Mouse (Mus musculus) neutrophil, adult 83 days (primary cell): Measurements from ENCODE around the gene Diras1. TPM values are rescaled to one million over a fixed set of nuclear protein-coding genes. Genes with fewer than 3 reads are reported as not detected.

Experiments
- total RNA-seq, 2 experiments: library from RNA; stranded (reverse); gene quantifications; one replicate each; pipeline ENCODE4 v1.2.4; 2023

Diras1 gene
- not detected for total RNA-seq

DNA sequence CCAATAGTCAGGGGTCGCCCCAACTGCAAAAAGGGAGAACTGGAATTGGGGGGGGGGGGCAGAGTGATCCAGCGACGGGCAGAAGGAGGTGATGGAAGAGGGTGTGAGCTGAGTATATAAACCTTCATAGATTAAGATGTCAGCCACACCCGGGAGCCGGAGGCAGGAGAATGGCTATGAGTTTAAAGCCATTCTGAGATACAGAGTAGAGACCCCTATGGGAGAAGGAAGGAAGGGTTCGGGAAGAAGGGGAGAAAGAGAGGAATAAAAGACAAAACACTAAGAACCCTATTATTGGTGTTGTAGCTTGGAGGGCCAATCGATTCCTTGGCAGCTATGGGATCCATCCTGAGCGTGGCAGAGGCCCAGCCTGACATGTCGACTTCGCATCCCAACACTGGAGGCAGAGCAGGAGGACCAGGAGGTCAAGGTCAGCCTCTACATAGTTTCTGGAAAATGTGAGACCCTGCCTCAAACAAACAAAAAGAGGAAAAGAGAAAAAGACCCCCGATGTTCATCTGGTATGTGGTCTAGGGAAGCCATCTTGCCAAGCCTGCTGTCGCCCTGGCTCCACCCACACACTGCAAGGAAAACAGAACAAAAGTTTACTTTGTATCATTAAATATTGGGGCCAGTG lies at the start of gene Diras1:
Diras1 (minus strand) TSS at position 24 of the 637 bp plus-strand sequence.

GRCm38 (mm10) chr10:81069836-81070235 lies 44.4 kb upstream of the Diras1 start, which contains the start of gene Thop1:
TSS of gene Thop1 (plus strand) at chr10:81070035.

DNA sequence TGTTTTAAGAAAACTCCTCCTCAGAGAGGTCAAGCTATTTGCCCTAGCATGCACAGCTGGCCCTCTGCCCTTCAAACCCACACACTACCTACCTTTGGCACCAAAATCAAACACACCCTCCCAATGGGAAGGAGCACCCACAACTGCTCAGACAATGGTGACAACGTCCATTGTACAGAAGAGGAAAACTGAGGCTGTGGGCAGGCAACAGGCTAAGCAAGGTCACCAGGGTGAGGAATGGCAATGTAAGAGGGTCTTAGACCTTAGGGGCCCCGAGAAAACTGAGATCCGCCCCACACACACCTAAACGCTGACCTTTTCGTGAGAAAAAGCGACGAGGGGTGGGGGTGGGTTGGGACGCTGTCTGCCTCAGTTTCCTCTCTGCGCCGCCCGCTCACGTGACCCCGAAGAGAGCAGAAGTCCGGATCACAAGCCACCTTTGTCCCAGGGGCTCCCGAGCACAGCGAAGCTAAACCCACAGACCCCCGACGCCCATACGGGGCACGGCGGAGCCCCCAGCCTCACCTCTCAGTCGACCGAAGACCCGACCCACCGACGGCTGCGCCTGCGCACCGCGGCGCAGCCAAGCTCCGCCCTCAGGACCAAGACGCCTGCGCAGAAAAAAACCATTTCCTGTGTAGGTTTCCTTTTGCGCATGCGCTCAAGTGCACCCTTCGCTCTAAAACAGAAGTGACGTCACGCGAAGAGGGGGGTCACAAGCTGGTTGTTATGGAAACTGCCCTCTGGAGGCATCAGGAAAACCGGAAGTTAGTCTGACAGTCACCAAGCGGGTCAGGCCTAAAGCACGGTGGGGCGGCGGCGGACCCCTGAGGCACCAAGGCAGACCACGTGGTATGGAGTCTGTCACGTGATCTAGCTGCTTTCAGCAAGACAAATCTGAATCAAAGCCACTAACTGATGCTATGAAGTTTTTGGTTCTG lies 34.4 kb upstream of the Diras1 start, which contains the start of gene Sgta:
Sgta (minus strand) TSS at position 579 of the 941 bp plus-strand sequence.

GRCm38 (mm10) chr10:81036988-81037580 lies 11.6 kb upstream of the Diras1 start, which contains the start of gene Slc39a3:
TSS of gene Slc39a3 (minus strand) at chr10:81037426.

GRCm38 (mm10) chr10:81014393-81015384 lies 10.8 kb downstream of the Diras1 start, which contains the start of gene Gng7:
TSS of gene Gng7 (minus strand) at chr10:81014945.

Other genes with a start within 250 kb of the Diras1 start
- gene Sf3a2, start 227.5 kb downstream of the Diras1 start, total RNA-seq, result 10 to 100 TPM; 44.1 to 48.2 TPM
- 10 to 100 TPM; 70.8 to 77.6 TPM for gene Plekhj1, start 227.0 kb downstream of the Diras1 start, total RNA-seq
- gene Amh, start 220.4 kb downstream of the Diras1 start, total RNA-seq, result 1 to 10 TPM in 1 of 2 experiments, under 1 TPM in 1; 0.94 to 1.1 TPM
- gene Jsrp1, start 212.2 kb downstream of the Diras1 start, total RNA-seq, result not detected
- gene Oaz1, start 199.0 kb downstream of the Diras1 start, total RNA-seq, result 100 to 1,000 TPM; 551 to 600 TPM
- gene Lingo3, start 181.6 kb downstream of the Diras1 start, total RNA-seq, result not detected
- gene Lsm7, start 170.5 kb downstream of the Diras1 start, total RNA-seq, result 10 to 100 TPM; 14.4 to 14.7 TPM
- gene Sppl2b, start 170.4 kb downstream of the Diras1 start, total RNA-seq, result 10 to 100 TPM; 23.9 to 34.6 TPM
- gene Tmprss9, start 153.8 kb downstream of the Diras1 start, total RNA-seq, result not detected
- gene Timm13, start 124.7 kb downstream of the Diras1 start, total RNA-seq, result 10 to 100 TPM; 46.4 to 48.9 TPM
- gene Lmnb2, start 107.4 kb downstream of the Diras1 start, total RNA-seq, result 10 to 100 TPM; 22.0 to 24.2 TPM
- 10 to 100 TPM; 27.4 to 30.8 TPM for gene Gadd45b, start 95.6 kb downstream of the Diras1 start, total RNA-seq
- under 1 TPM; 0.59 to 0.68 TPM for gene Gng7, start 10.7 kb downstream of the Diras1 start, total RNA-seq
- 10 to 100 TPM; 11.2 to 13.3 TPM for gene Slc39a3, start 11.8 kb upstream of the Diras1 start, total RNA-seq
- 10 to 100 TPM; 48.3 to 49.5 TPM for gene Sgta, start 34.5 kb upstream of the Diras1 start, total RNA-seq
- 1 to 10 TPM; 6.6 to 8.3 TPM for gene Thop1, start 44.4 kb upstream of the Diras1 start, total RNA-seq
- gene Creb3l3, start 73.2 kb upstream of the Diras1 start, total RNA-seq, result 1 to 10 TPM in 1 of 2 experiments, under 1 TPM in 1; 0.64 to 1.2 TPM
- 10 to 100 TPM; 86.1 to 87.6 TPM for gene Map2k2, start 80.3 kb upstream of the Diras1 start, total RNA-seq
- 10 to 100 TPM; 62.4 to 68.5 TPM for gene Zbtb7a, start 109.6 kb upstream of the Diras1 start, total RNA-seq
- 10 to 100 TPM; 27.3 to 29.5 TPM for gene Pias4, start 142.3 kb upstream of the Diras1 start, total RNA-seq
- 100 to 1,000 TPM; 824 to 844 TPM for gene Eef2, start 151.0 kb upstream of the Diras1 start, total RNA-seq
- gene Dapk3, start 157.3 kb upstream of the Diras1 start, total RNA-seq, result 10 to 100 TPM; 26.8 to 31.2 TPM
- not detected for gene 4930442H23Rik, start 158.2 kb upstream of the Diras1 start, total RNA-seq
- not detected for gene Nmrk2, start 176.4 kb upstream of the Diras1 start, total RNA-seq
- not detected for gene Atcay, start 205.2 kb upstream of the Diras1 start, total RNA-seq
- 1 to 10 TPM in 1 of 2 experiments, under 1 TPM in 1; 0.44 to 1.5 TPM for gene Zfr2, start 207.5 kb upstream of the Diras1 start, total RNA-seq
- gene Matk, start 227.3 kb upstream of the Diras1 start, total RNA-seq, result 1 to 10 TPM; 7.1 to 10.0 TPM
- 10 to 100 TPM; 36.4 to 40.7 TPM for gene Mrpl54, start 241.3 kb upstream of the Diras1 start, total RNA-seq
- 10 to 100 TPM; 28.2 to 28.6 TPM for gene Apba3, start 241.3 kb upstream of the Diras1 start, total RNA-seq